Mouse (Mus musculus) left cerebral cortex, adult 9 months (tissue): Measurements from ENCODE around the gene Fam185a.

ENCODE experiments used
- DNase-seq, 2 experiments: peaks; one replicate each; pipeline ENCODE4 v3.0.0; 2022; ENCODE audit warnings: low spot score in 2 of 2

Fam185a gene

GRCm38 (mm10) chr5:21426666-21427065 lies 1.9 kb downstream of the Fam185a start:
- no peak for DNase-seq

GRCm38 (mm10) chr5:21434148-21434929 lies 9.6 kb downstream of the Fam185a start:
- DNase-seq: peak in 1 of 2 experiments; percentile 45

- no peak for DNase-seq
Measured at GRCm38 (mm10) chr5:21436471-21436975, 11.8 kb downstream of the Fam185a start.

GRCm38 (mm10) chr5:21438428-21438827 lies 13.7 kb downstream of the Fam185a start:
- no peak for DNase-seq

- DNase-seq: no peak
Measured at GRCm38 (mm10) chr5:21439446-21440110, 14.8 kb downstream of the Fam185a start.

- no peak for DNase-seq
Measured at GRCm38 (mm10) chr5:21440833-21441530, 16.2 kb downstream of the Fam185a start.

GRCm38 (mm10) chr5:21467387-21467786 lies 42.6 kb downstream of the Fam185a start:
- no peak for DNase-seq

- no peak for DNase-seq
Measured at GRCm38 (mm10) chr5:21468100-21468499, 43.3 kb downstream of the Fam185a start.

- no peak for DNase-seq
Measured at GRCm38 (mm10) chr5:21478428-21478827, 53.7 kb downstream of the Fam185a start.

- DNase-seq: no peak
Measured at GRCm38 (mm10) chr5:21479746-21480145, 55.0 kb downstream of the Fam185a start.

- no peak for DNase-seq
Measured at GRCm38 (mm10) chr5:21481521-21481920, 56.8 kb downstream of the Fam185a start.

- DNase-seq: no peak
Measured at GRCm38 (mm10) chr5:21482446-21483222, 57.9 kb downstream of the Fam185a start.

GRCm38 (mm10) chr5:21483275-21483674 lies 58.5 kb downstream of the Fam185a start:
- no peak for DNase-seq

- no peak for DNase-seq
Measured at GRCm38 (mm10) chr5:21485197-21485829, 60.6 kb downstream of the Fam185a start.

GRCm38 (mm10) chr5:21486798-21487197 lies 62.0 kb downstream of the Fam185a start:
- no peak for DNase-seq

GRCm38 (mm10) chr5:21487306-21487705 lies 62.5 kb downstream of the Fam185a start:
- DNase-seq: no peak

- no peak for DNase-seq
Measured at GRCm38 (mm10) chr5:21487716-21488115, 63.0 kb downstream of the Fam185a start.

- no peak for DNase-seq
Measured at GRCm38 (mm10) chr5:21488506-21488905, 63.7 kb downstream of the Fam185a start.

GRCm38 (mm10) chr5:21489135-21489534 lies 64.4 kb downstream of the Fam185a start:
- no peak for DNase-seq

GRCm38 (mm10) chr5:21491469-21491868 lies 66.7 kb downstream of the Fam185a start:
- no peak for DNase-seq

GRCm38 (mm10) chr5:21492213-21492612 lies 67.5 kb downstream of the Fam185a start:
- DNase-seq: no peak
